Mouse (Mus musculus) kidney, adult 8-10 months (tissue): ENCODE data around the gene Rgl2.

Experiments
- DNase-seq, 2 experiments: peaks; one replicate each; pipeline ENCODE4 v3.0.0; 2022

Gene Rgl2

DNA sequence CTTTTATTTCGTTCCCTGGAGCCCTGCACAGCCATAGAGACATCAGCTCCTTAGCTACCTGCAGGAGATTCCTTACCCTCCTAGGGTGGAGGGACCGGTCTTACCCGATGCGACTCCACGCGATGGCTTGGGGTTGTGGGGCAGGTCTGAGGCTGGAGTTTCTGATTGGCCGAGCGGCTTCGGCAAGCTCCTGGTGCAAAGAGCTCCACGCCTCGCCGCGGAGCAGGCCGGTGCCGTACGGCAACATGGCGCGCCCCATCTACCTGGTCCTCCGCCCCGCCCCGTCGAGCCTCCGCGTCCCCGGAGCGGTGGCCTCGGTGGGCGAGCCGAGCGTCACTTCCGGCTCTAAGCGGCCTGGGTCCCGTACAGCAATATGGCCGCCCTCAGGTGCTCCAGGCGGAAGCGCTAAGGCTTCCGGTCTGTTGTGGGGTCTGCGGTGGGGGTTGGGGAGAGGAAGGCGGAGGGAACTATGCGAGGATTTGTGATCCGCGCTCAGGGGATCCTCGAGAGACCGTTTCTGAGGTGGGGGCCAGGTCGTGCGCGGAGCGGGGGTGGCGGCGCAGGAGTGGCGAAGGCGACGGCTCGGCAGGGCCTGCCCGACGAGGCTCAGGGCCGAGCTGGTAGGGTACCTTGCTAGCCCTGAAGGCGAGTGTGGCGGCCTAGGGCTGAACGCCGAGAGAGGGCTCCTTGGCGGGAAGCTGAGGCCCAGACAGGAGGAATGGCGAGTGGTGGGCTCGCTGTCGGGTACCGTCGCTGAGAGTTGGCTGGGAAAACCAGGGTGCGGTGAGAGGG is 20.1 kb upstream of the Rgl2 start, which contains the start of gene Daxx:
TSS of gene Daxx (plus strand) at position 338 of the 792 bp plus-strand sequence.
- peak; percentile 99 for DNase-seq

DNA sequence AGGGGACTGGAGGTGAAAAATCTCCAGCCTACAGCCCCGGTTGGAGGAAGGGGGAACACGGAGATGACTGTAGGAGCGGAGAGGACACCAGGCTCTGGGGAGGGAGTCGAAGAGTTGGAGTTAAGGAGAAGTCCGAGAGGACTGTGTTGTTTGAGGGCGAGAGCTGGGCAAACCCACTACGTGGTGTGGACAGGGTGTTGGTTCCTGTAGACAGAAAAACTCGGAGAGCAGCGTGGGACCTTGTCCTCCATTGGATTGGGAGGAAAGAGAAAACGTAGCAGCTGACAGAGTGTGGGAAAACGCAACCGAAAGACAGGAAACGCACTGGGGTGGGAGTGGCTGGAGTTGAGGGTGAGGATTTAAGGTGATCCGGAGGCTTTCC is 19.5 kb upstream of the Rgl2 start:
- DNase-seq: peak in 1 of 2 experiments; percentile 57

DNA sequence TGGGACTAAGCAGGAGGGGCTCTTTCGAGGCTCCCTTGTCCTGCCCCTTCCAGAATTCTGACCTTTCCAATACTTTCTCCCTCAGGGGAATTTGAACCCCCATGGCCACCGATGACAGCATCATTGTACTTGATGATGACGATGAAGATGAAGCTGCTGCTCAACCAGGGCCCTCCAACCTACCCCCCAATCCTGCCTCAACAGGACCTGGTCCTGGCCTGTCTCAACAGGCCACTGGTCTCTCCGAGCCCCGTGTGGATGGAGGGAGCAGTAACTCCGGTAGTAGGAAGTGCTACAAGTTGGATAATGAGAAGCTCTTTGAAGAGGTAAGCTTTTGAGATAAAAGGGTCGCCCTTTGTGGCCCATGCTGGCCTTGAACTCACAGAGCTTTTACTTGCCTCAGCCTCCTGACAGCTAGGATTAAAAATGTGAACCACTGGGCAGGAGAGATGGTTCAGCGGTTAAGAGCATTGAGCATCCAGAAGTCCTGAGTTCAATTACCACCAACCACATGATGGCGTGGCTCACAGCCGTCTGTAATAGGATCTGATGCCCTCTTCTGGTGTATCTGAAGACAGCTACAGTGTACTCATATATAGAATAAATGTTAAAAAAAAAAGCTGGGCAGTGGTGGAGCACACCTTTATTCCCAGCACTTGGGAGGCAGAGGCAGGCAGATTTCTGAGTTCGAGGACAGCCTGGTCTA is 18.8 kb upstream of the Rgl2 start:
- no peak for DNase-seq

DNA sequence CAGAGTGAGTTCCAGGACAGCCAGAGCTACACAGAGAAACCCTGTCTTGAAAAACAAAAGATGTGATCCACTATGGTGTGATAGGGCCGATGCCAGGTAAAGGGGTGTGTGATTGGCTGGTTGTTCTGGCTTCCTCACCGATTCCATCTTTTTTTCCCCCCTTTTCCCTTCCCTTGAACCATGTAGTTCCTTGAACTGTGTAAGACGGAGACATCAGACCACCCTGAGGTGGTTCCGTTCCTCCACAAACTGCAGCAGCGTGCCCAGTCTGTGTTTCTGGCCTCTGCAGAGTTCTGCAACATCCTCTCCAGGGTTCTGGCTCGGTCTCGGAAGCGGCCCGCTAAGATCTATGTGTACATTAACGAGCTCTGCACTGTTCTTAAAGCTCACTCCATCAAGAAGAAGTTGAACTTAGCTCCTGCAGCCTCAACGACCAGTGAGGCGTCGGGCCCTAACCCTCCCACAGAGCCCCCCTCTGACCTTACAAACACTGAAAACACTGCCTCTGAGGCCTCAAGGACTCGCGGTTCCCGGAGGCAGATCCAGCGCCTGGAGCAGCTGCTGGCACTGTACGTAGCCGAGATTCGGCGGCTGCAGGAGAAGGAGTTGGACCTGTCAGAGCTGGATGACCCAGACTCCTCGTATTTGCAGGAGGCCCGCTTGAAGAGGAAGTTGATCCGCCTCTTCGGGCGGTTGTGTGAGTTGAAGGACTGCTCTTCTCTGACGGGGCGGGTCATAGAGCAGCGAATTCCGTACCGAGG is 18.1 kb upstream of the Rgl2 start:
- no peak for DNase-seq

DNA sequence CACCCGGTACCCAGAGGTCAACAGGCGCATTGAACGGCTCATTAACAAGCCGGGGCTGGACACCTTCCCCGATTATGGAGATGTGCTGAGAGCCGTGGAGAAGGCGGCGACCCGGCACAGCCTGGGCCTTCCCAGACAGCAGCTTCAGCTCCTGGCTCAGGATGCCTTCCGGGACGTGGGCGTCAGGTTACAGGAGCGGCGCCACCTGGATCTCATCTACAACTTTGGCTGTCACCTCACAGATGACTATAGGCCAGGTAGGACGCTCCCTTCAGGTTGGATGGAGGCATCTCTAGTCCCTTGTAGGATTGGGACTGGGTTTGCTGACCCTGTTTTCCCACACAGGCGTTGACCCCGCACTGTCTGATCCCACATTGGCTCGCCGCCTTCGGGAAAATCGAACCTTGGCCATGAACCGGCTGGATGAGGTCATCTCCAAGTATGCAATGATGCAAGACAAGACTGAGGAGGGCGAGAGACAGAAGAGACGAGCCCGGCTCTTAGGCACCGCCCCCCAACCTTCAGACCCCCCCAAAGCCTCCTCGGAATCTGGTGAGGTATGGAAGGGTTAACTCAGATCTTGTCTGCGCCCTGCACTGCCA is 17.4 kb upstream of the Rgl2 start:
- peak in 1 of 2 experiments; percentile 53 for DNase-seq

DNA sequence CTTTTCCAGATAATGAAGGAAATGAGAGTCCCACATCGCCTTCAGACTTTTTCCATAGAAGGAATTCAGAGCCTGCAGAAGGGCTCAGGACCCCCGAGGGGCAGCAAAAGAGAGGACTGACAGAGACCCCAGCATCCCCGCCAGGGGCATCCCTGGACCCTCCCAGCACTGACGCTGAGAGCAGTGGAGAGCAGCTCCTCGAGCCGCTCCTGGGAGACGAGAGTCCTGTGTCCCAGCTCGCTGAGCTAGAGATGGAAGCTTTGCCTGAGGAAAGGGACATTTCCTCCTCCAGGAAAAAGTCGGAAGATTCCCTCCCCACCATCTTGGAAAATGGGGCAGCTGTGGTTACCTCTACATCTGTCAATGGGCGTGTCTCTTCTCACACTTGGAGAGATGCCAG is 16.1 kb upstream of the Rgl2 start:
- DNase-seq: no peak

DNA sequence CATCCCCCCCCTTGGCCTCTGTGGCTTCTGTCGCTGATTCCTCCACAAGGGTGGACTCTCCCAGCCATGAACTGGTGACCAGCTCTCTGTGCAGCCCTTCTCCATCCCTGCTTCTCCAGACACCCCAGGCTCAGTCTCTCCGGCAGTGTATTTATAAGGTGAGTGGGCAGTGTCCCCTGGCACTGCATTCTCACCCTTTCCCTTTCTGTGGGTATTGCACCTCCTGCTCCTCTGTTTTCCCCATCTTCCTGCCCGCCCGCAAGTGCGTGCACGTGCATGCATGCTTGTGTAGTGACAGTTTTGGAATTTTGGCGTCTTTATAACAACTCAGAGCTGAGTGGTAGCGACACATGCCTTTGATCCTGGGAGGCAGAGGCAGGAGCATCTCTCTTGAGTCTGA is 15.4 kb upstream of the Rgl2 start:
- DNase-seq: no peak

DNA sequence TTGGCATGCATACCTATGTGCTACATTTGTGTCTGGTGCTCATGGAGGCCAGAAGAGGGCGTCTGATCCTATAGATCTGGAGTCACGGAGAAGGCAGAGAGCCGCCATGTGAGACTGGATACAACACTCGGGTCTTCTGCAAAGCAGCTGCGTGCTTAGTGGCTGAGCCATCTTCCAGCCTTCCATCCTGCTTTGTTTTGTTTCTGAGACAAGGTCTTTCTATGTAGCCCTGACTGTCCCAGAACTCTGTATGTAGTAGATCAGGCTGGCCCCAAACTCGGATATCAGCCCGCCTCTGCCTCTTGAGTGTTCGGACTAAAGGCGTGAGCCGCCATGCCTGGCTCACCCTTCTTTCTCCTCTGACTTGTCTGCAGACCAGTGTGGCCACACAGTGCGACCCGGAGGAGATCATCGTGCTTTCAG is 14.4 kb upstream of the Rgl2 start:
- DNase-seq: no peak

DNA sequence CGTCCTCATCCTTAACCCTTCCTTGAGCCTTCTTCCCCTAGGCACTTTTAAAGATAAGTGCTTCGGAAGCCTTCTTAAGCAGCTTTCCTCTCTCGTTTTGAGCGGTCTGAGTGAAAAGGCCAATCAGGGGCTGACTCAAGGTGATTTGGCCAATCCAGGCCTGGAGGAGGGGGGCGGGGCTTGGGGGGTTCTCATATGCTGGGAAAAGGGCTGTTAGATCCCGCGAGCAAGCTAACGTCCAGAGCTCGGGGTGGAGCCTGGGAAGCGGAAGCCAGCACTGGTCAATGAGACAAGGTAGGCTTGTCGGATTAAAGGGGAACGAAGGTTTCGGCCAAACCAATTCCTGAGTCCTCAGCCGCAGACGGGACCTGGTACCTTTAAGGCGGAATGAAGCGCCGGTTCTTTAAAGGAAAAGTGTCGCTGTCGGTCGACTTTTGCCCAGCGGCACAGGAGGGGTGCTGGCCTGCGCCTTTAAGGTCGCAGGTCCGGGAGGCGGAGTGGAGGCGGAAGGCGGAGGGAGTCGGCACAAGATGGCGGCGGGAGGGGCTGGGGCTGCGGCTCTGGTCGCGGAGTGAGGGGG is 13.6 kb upstream of the Rgl2 start, which contains the start of the genes Tapbp and Zbtb22:
TSS of gene Tapbp (plus strand) at position 229 of the 580 bp plus-strand sequence.
TSS of gene Zbtb22 (plus strand) at position 234 of the 580 bp plus-strand sequence.
- peak; percentile 98 to 99 for DNase-seq

DNA sequence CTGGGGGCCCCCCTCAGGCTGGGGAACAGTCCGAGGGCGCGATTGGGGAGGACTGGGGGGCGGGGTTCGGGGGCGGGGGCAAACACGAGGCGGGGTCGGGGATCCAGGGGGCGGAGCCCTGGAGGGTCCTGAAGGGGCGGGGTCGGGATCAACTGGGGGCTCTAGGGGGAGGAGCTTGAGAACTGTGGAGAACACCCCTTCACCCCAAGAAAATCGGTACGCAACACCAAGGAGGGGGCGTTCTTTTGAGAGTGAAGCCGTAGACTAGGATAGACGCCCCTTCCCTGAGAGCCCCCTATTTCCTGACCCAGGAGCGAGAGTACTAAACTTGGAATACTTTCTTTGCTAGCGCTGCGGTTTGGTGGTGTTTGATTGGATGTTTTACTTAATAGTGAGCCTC is 13.0 kb upstream of the Rgl2 start:
- DNase-seq: no peak

DNA sequence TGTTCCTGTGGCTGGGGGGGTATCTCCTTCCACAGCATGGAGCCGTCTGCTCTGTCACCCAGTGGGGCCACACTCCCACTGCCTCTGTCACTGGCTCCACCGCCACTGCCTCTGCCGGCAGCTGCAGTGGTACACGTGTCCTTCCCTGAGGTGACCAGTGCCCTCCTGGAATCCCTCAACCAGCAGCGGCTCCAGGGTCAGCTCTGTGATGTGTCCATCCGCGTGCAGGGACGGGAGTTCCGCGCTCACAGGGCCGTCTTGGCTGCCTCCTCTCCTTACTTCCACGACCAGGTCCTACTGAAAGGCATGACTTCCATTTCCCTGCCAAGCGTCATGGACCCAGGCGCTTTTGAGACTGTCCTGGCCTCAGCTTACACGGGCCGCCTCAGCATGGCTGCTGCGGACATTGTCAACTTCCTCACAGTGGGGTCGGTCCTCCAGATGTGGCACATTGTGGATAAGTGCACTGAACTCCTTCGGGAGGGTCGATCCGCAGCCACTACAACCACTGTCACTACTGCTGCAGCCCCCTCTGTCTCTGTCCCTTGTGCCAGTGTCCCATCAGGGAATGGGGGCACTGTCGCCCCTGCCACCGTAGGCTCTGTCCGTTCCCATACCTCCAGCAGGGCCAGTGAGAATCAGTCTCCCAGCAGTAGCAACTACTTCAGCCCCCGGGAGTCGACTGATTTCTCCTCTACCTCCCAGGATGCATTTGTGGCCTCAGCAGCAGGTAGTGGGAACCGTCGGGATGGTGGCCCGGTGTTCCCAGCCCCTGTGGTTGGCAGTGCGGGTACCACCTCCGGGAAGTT is 12.3 kb upstream of the Rgl2 start:
- DNase-seq: no peak

DNA sequence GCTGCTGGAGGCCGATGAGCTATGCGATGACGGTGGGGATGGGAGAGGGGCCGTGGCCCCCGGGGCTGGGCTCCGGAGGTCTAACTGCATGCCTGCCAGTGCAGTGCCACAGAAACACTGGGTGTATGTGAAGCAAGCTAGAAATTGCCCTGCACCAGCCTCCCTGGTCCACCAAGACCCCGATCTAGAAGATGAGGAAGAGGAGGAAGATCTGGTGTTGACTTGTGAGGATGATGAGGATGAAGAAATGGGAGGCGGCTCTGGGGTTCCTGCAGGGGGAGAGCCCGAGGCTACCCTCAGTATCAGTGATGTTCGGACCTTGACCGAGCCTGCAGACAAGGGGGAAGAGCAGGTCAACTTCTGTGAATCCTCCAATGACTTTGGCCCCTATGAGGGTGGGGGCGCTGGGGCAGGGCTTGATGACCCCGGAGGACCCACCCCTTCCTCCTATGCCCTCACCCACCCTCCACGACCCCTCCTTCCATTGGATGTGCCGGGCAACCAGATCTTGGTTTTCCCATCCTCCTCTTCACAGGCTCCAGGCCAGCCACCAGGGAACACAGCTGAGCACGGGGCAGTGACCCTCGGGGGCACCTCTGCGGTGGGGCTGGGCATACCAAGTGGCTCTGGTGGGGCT is 11.6 kb upstream of the Rgl2 start:
- DNase-seq: no peak

DNA sequence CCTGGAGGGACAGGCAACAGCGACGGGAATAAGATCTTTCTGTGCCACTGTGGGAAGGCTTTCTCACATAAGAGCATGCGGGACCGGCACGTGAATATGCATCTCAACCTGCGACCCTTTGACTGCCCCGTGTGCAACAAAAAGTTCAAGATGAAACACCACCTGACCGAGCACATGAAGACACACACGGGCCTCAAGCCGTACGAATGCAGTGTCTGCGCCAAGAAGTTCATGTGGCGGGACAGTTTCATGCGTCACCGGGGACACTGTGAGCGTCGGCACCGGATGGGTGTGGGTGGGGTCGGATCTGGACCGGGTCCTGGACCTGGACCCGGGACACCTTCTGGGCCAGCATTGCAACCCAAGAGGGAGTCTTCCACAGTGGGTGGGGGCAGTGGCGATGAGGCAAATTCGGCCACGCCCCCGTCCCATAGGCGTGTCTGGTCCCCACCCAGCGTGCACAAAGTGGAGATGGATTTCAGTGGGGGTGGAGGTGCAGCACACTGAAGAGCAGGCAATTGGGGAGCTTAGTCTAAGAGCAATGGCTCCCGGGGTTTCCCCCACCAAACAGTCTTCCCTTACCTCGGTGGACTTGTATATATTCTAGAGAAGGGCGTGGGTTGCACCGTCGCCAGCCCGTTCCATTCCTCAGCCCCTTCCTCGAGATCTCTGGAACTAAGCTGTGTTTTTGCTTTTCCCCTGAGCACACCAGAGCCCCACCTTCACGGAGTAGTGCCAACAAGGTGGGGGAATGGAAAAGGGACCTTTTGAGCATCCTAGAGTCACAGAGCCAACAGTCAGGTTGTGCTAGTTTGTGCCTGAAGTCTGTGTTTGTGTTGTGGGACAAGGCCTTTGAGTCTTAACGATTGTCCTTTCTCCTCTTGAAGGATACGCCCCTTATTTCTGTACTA is 10.8 kb upstream of the Rgl2 start:
- peak in 1 of 2 experiments; percentile 38 for DNase-seq

DNA sequence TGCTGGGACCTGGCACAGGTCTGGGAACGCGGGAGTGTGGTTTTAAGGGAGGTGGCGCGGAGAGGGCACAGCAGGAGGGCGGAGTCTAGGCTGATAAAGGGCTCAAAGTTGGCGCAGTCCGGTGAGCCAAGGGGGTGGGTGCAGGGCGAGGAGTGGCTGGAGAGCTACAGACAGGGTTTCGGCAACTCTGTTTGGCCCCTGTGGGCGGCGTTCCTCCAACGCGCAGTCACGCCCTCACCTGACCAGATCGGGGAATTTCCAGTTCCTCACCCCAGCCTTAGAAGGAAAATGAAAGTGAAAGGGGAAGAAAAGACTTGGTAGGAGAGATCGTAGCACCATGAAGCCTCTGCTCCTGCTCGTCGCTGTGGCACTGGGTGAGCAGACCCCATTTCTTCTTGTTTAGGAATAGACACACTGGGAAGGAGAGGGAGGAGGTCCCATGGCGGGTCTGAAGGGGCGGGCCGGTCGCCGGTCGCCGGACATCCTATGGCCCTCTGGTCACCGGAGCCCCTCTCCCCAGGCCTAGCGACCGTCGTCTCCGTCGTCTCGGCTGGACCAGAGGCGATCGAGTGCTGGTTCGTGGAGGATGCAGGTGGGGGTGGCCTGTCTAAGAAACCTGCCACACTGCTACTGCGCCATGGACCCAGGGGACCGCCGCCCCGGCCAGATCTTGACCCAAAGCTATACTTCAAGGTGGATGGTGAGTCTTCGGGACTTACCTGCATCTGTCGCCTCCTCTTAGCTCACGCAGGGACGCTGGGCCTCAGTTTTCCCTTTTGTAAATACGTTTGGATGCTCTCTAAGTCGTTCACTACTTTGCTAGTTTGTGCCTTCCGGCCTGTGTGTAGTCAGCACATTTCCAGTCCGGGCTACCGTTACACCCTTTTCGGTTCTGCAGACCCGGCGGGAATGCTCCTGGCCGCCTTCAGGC is 9.7 kb upstream of the Rgl2 start:
- peak; percentile 90 to 92 for DNase-seq

DNA sequence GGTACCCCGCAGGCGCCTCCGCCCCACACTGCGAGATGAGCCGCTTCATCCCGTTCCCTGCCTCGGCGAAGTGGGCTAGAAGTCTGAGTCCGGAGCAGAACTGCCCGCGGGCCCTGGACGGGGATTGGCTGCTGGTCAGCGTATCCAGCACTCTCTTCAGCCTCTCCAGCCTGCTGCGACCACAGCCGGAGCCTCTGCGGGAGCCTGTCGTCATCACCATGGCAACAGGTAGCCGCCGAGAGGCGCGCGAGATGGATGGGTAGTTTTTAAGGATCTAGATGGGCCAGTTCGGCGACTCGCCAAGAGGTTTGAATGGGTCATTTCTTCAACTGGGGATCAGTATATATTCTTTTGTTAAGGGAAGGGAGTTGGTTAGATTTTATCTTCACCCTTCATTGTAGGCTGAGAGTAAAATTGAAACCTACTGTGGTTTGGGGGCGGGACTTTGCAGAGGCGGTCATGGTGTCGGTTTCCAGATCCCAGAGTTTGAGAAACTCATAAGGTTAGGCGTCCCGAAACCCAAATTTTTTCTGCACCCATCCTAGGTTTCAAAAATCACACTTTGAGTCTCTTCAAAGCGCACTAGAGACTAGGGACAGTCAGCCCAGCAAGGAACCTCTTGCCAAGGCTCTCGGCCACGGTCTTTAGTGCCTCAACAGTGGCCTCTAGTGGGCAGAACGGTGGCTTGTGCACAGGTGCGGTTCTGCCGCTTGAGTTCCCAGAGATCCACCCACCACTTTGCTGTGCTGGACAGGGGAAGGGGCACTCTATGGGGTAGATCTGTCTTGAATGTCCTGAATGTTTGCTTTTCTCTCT is 8.9 kb upstream of the Rgl2 start:
- DNase-seq: peak; percentile 77 to 92

DNA sequence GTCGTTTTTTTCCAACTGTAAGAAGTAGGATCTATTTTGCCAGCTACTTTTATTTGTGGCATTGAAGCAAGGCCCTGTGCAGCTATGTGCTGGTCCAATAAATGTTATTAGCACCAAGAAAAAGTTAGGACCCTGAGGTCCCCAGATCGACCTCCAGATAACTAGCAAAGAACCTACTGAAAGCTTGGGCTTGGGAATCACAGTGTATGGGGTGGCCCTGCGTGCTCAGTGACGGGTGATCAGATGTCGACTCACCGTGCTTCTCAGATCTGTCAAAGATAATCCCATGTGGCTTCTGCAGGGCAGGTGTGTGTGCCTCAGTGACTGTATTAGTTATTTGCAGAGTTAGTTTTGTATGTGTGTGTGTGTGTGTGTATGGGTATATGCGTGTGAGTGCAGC is 8.0 kb upstream of the Rgl2 start:
- DNase-seq: no peak

DNA sequence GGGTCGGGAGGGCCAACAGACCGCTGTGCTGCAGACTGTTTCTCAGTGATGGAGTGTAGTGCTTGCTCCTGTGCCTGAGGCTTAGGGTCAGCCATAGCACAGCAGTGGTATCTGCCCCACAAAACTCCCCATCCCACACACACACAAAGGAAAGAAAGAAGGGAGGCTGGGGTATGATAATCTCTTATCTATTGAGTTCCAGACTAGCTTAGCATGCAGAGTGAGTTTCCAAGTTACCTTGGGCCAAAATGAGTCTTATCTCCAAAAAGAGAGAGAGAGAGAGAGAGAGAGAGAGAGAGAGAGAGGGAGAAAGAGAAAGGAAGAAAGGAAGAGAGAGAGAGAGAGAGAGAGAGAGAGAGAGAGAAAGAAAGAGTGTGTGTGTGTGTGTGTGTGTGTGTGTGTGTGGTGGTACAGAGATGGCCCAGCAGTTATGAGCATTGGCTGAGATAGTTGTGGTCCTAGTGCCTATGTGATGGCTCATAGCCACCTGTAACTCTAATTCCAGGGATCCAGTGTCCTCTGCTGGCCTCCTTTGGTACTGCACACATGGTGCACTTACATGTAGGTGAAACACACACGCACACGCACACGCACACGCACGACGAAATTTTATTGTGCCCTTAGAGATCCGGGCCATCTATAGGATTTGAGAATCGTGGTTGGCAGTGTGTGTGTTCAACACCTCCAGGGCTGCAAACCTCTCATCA is 4.6 kb upstream of the Rgl2 start:
- peak in 1 of 2 experiments; percentile 65 for DNase-seq
